ENCODE assay signal across 15 mouse cellular contexts in the genomic region with DNA sequence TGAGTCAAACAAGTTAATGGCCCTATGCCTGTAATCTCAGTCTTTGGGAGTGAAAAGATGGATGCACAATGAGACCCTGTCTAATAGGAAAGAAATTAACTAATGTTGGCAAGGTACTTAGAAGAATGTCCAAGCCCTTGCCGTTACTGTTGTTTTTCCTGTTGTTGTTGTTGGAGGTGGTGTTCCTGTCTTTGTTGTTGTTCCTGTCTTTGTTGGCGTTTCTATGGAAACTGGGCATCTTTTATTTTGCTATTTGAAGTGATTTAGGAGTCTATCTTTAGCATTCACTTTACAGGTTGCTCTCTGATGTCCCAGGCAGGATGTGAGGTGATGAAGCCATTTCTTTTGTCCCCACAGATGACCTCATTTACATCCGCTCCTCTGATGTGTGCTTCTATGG.
"Had no signal": no experiment of that assay in that cellular context is flagged by ENCODE, and none has a peak within 500 bp of the region (broad histone marks: within the 10 kb centered on the region; RNA-seq: fewer than 3 reads in every experiment).

No protein-coding gene starts in this region.

- DNase-seq: retina, postnatal 1 day; right cerebral cortex, adult 18-20 months; right cerebral cortex, postnatal 14 days; right cerebral cortex, postnatal 25 days; right cerebral cortex, postnatal 4 days; spleen, adult 18-20 months; thymus, adult 18-20 months; thymus, adult 2 months; thymus, postnatal 14 days; thymus, postnatal 25 days; thymus, postnatal 36 days; thymus, postnatal 4 days had no signal

- H3K9me3 ChIP-seq: neural tube, embryonic 15.5 days; stomach, embryonic 15.5 days had no signal

- H3K36me3 ChIP-seq: neural tube, embryonic 15.5 days; stomach, embryonic 15.5 days had no signal

- H3K4me2 ChIP-seq: neural tube, embryonic 15.5 days; stomach, embryonic 15.5 days had no signal

- H3K9ac ChIP-seq: neural tube, embryonic 15.5 days; stomach, embryonic 15.5 days had no signal

- H3K4me3 ChIP-seq: neural tube, embryonic 15.5 days; stomach, embryonic 15.5 days had no signal

- H3K27ac ChIP-seq: neural tube, embryonic 15.5 days; stomach, embryonic 15.5 days; stomach, postnatal 0 days had no signal

- H3K27me3 ChIP-seq: neural tube, embryonic 15.5 days; stomach, embryonic 15.5 days had no signal

- H3K4me1 ChIP-seq: neural tube, embryonic 15.5 days; stomach, embryonic 15.5 days had no signal
